Mouse (Mus musculus): Measurements from ENCODE around the gene Cdk2ap2. TPM values are rescaled to one million over a fixed set of nuclear protein-coding genes. Genes with fewer than 3 reads are reported as not detected.

Cdk2ap2 gene
- polyA plus RNA-seq, 1 experiment from 2014 or later, result 93.8 TPM

DNA sequence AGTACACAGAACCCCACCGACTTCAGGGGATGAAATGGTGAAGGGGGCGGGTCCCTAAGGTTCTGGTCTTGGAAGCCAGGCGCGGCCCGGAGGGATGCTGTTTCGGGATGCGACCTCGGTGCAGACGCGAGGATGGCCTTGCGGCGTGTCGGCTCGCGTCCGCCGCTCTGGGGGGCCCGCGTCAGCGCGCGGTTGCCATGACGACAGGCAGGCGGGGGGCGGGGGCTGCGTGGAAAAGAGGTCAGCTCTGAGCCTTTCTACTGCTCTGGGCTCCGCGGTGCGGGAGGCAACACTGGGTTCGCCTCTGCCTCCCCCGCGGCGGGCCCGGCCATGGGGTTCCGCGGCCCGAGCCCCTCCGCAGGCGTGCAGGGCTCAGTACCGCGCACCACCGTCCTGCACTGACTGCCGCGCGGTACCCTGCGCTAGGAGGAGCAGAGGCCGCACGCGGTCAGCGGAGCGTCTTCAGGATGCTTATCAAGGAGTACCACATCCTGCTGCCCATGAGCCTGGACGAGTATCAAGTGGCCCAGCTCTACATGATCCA lies 3.8 kb downstream of the Cdk2ap2 start:
- DNase-seq (ENCODE audit: low read depth, low spot score), result no peak
- ChIA-PET POLR2A (no interaction called here), CTCF (no interaction called here)
- no peak for TF ChIP-seq CTCF (IDR thresholded peaks at IDR 0.05)
- H3K27me3 ChIP-seq, result no peaks in the 10 kb centered on the region
- no peak for ATAC-seq
- in situ Hi-C loops (cut with MboI; ENCODE audit: low pct_unique_long_range_greater_than_20kb), result no loop called here

- CTCF ChIA-PET, result interaction anchor here (1.3 kb wide), 1 partner anchor 53 kb away, joined by 3 read pairs; no protein-coding TSS in a partner anchor
Observed at GRCm38 (mm10) chr19:4101466-4101865, 4.5 kb downstream of the Cdk2ap2 start.

GRCm38 (mm10) chr19:4102049-4102448 lies 5.1 kb downstream of the Cdk2ap2 start:
- ChIA-PET POLR2A (no interaction called here), CTCF (interaction anchor here (1.3 kb wide), 1 partner anchor 54 kb away, joined by 3 read pairs; no protein-coding TSS in a partner anchor)
- no peaks in the 10 kb centered on the region for H3K27me3 ChIP-seq
- no peak for ATAC-seq
- in situ Hi-C loops (cut with MboI; ENCODE audit: low pct_unique_long_range_greater_than_20kb), result no loop called here
- no peak for DNase-seq (ENCODE audit: low read depth, low spot score)
- TF ChIP-seq CTCF (IDR thresholded peaks at IDR 0.05), result no peak

More at GRCm38 (mm10) chr19:4101466-4101865, 4.5 kb downstream of the Cdk2ap2 start:
- POLR2A ChIA-PET, result no interaction called here
- in situ Hi-C loops (cut with MboI; ENCODE audit: low pct_unique_long_range_greater_than_20kb), result no loop called here
- no peak for DNase-seq (ENCODE audit: low read depth, low spot score)
- no peak for ATAC-seq
- no peaks in the 10 kb centered on the region for H3K27me3 ChIP-seq
- no peak for TF ChIP-seq CTCF (IDR thresholded peaks at IDR 0.05)

DNA sequence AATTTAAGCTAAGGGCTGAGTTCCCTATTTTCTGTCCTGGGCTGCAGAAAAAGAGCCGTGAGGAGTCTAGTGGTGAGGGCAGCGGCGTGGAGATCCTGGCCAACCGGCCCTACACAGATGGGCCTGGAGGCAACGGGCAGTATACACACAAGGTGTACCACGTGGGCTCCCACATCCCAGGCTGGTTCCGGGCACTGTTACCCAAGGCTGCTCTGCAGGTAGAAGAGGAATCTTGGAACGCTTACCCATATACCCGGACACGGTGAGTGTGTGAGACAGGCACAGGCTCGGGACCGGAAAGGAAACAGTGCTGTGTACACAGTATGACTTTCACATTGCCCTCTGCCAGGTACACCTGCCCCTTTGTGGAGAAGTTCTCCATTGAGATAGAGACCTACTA lies 5.6 kb downstream of the Cdk2ap2 start:
- ChIA-PET POLR2A (no interaction called here), CTCF (interaction anchor here (1.3 kb wide), 1 partner anchor 55 kb away, joined by 3 read pairs; no protein-coding TSS in a partner anchor)
- no peak for DNase-seq (ENCODE audit: low read depth, low spot score)
- TF ChIP-seq CTCF (IDR thresholded peaks at IDR 0.05), result no peak
- in situ Hi-C loops (cut with MboI; ENCODE audit: low pct_unique_long_range_greater_than_20kb), result no loop called here
- H3K27me3 ChIP-seq, result no peaks in the 10 kb centered on the region
- ATAC-seq, result no peak

GRCm38 (mm10) chr19:4103294-4103693 lies 6.3 kb downstream of the Cdk2ap2 start:
- no peaks in the 10 kb centered on the region for H3K27me3 ChIP-seq
- no peak for TF ChIP-seq CTCF (IDR thresholded peaks at IDR 0.05)
- ChIA-PET POLR2A (no interaction called here), CTCF (interaction anchor here (1.3 kb wide), 1 partner anchor 22 kb away, joined by 4 read pairs; no protein-coding TSS in a partner anchor)
- DNase-seq (ENCODE audit: low read depth, low spot score) (no peak), ATAC-seq (no peak)
- in situ Hi-C loops (cut with MboI; ENCODE audit: low pct_unique_long_range_greater_than_20kb), result no loop called here

DNA sequence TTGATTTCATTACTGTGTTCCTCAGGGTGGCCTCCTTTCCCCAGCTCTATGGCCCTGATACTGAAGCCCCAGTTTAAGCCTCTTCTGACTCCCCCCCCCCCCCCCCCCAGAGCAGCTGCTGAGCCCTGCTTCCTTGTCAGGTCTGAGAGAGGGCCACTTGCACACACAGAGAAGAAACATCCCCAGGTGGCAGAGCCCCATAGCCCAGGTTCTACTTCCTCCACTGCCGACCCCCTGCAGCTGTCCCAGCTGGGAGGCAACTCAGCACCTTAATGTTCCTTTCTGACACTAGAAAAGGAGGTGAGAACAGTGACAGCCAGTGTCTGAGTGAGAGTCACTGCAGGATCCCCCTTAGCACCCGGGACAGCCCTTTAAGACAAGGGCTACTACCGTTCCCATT lies 6.8 kb downstream of the Cdk2ap2 start:
- CTCF ChIA-PET, result interaction anchor here (1.3 kb wide), 1 partner anchor 21 kb away, joined by 4 read pairs; no protein-coding TSS in a partner anchor
- POLR2A ChIA-PET, result no interaction called here
- in situ Hi-C loops (cut with MboI; ENCODE audit: low pct_unique_long_range_greater_than_20kb), result no loop called here
- ATAC-seq, result no peak
- no peak for TF ChIP-seq CTCF (IDR thresholded peaks at IDR 0.05)
- DNase-seq (ENCODE audit: low read depth, low spot score), result no peak
- no peaks in the 10 kb centered on the region for H3K27me3 ChIP-seq

GRCm38 (mm10) chr19:4104675-4105194 lies 7.8 kb downstream of the Cdk2ap2 start:
- CTCF ChIA-PET, result interaction anchor here (1.3 kb wide), 1 partner anchor 20 kb away, joined by 4 read pairs; no protein-coding TSS in a partner anchor

DNA sequence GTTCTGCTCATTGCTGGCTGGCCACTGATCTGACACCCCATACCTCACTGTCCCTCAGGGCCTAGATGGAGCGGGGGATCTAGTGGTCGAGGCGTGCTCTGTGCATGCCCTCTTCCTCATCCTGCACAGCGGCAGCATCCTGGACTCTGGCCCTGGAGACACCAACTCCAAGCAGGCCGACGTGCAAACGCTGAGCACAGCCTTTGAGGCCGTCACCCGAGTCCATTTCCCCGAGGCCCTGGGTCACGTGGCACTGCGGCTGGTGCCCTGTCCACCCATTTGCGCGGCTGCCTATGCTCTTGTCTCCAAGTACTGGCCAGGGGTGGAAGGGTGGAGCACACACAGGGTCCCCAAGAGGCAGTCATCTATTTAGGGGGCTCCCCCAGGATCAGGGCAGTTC lies 9.7 kb downstream of the Cdk2ap2 start:
- POLR2A ChIA-PET, result no interaction called here
- in situ Hi-C loops (cut with MboI; ENCODE audit: low pct_unique_long_range_greater_than_20kb), result no loop called here
- H3K27me3 ChIP-seq, result no peaks in the 10 kb centered on the region
- ATAC-seq (no peak), DNase-seq (ENCODE audit: low read depth, low spot score) (no peak)
- TF ChIP-seq CTCF (IDR thresholded peaks at IDR 0.05), result no peak
- CTCF ChIA-PET, result no interaction called here

More at GRCm38 (mm10) chr19:4104675-4105194, 7.8 kb downstream of the Cdk2ap2 start:
- in situ Hi-C loops (cut with MboI; ENCODE audit: low pct_unique_long_range_greater_than_20kb), result no loop called here
- TF ChIP-seq CTCF (IDR thresholded peaks at IDR 0.05), result no peak
- ATAC-seq, result no peak
- no peaks in the 10 kb centered on the region for H3K27me3 ChIP-seq
- no peak for DNase-seq (ENCODE audit: low read depth, low spot score)
- POLR2A ChIA-PET, result no interaction called here

- ChIA-PET CTCF (no interaction called here), POLR2A (no interaction called here)
- DNase-seq (ENCODE audit: low read depth, low spot score), result no peak
- in situ Hi-C loops (cut with MboI; ENCODE audit: low pct_unique_long_range_greater_than_20kb), result no loop called here
- no peak for TF ChIP-seq CTCF (IDR thresholded peaks at IDR 0.05)
- no peaks in the 10 kb centered on the region for H3K27me3 ChIP-seq
- no peak for ATAC-seq
Observed at GRCm38 (mm10) chr19:4108535-4108934, 11.6 kb downstream of the Cdk2ap2 start.

- no peak for DNase-seq (ENCODE audit: low read depth, low spot score)
- TF ChIP-seq CTCF (IDR thresholded peaks at IDR 0.05), result no peak
- no peaks in the 10 kb centered on the region for H3K27me3 ChIP-seq
- CTCF ChIA-PET, result interaction anchor here (2.5 kb wide), 1 partner anchor 13 kb away, joined by 7 read pairs; no protein-coding TSS in a partner anchor
- in situ Hi-C loops (cut with MboI; ENCODE audit: low pct_unique_long_range_greater_than_20kb), result no loop called here
- ATAC-seq, result no peak
- POLR2A ChIA-PET, result no interaction called here
Observed at GRCm38 (mm10) chr19:4112063-4112960, 15.3 kb downstream of the Cdk2ap2 start.

All from Patski (cell line).